Mouse (Mus musculus) limb, embryonic 14.5 days (tissue): Measurements from ENCODE around the gene Fam129a. TPM values are rescaled to one million over a fixed set of nuclear protein-coding genes. Genes with fewer than 3 reads are reported as not detected.
"Not testable (repeated sequence)": the region's sequence is repeated elsewhere in the genome, so short reads cannot be mapped to it uniquely, and the experiment has no call there.

ENCODE experiments used
- ATAC-seq: fragments of 200-750 bp; cut with Nextera tagmentation; 2 replicates; pipeline ENCODE4 v1.8.0; 2017; ENCODE audit warnings: low read depth, moderate number of reproducible peaks, moderate TSS enrichment; ENCODE audit not compliant: low FRiP score
- DNase-seq: peaks from one replicate; pipeline ENCODE4 v3.0.0-alpha.2; 2015; ENCODE audit warnings: low spot score
- H3K27ac ChIP-seq: fragments of 300-500 bp; sonication (generic); replicated peaks from 2 replicates; pipeline ENCODE4 v1.5.1; 2014; ENCODE audit warnings: low read depth, mild to moderate bottlenecking, low read length, moderate library complexity, mixed read lengths
- H3K27me3 ChIP-seq: fragments of 300-500 bp; sonication (generic); 2 replicates; pipeline ENCODE4 v1.6.1; 2014; ENCODE audit warnings: low read length, mixed read lengths; ENCODE audit not compliant: control insufficient read depth, insufficient read depth
- H3K36me3 ChIP-seq: fragments of 300-500 bp; sonication (generic); 2 replicates; pipeline ENCODE4 v1.6.1; 2014; ENCODE audit warnings: mild to moderate bottlenecking, low read length, moderate library complexity, mixed read lengths; ENCODE audit not compliant: control insufficient read depth, insufficient read depth
- H3K4me1 ChIP-seq: fragments of 300-500 bp; sonication (generic); 2 replicates; pipeline ENCODE4 v1.6.1; 2014; ENCODE audit warnings: antibody characterized with exemption, low read length, mixed read lengths; ENCODE audit not compliant: control insufficient read depth, insufficient read depth
- H3K4me2 ChIP-seq: fragments of 300-500 bp; sonication (generic); replicated peaks from 2 replicates; pipeline ENCODE4 v1.6.1; 2014; ENCODE audit warnings: low read depth, mild to moderate bottlenecking, low read length, moderate library complexity; ENCODE audit not compliant: severe bottlenecking
- H3K4me3 ChIP-seq: fragments of 300-500 bp; sonication (generic); replicated peaks from 2 replicates; pipeline ENCODE4 v1.5.1; 2014; ENCODE audit warnings: low read length
- H3K9ac ChIP-seq: fragments of 300-500 bp; sonication (generic); 2 replicates; pipeline ENCODE4 v1.6.1; 2014; ENCODE audit warnings: mild to moderate bottlenecking, low read depth, low read length, moderate library complexity; ENCODE audit not compliant: severe bottlenecking
- H3K9me3 ChIP-seq: fragments of 300-500 bp; sonication (generic); 2 replicates; pipeline ENCODE4 v1.6.1; 2016; ENCODE audit warnings: low read length; ENCODE audit not compliant: control insufficient read depth
- POLR2A ChIP-seq: fragments of 200-500 bp; IDR thresholded peaks from 2 replicates; pipeline ENCODE4 v1.8.0; 2012; ENCODE audit warnings: inconsistent platforms, mild to moderate bottlenecking, moderate library complexity, borderline replicate concordance; ENCODE audit not compliant: insufficient read depth, insufficient read length; ENCODE audit errors: extremely low read depth
- WGBS: fragments of 180-500 bp; shearing (Covaris S2); extraction: QIAGEN DNeasy Blood & Tissue Kit; methylation state at CpG from one replicate; pipeline ENCODE4 v1.1.7; 2014; 5-methylcytosine and 5-hydroxymethylcytosine counted together
- polyA plus RNA-seq, 2 experiments: library from polyadenylated mRNA; depleted of rRNA in 1 of 2; stranded (reverse) in 1 of 2; unstranded in 1 of 2; fragments of >200 nt; fragmentation: Nextera tagmentation in 1 of 2; extraction: Ambion mirVana in 1 of 2; gene quantifications; 2 replicates each; pipeline versions ENCODE4 v1.2.1 to v1.2.3; 2012 to 2014

Gene Fam129a
- polyA plus RNA-seq, 2 experiments: 11.1 to 14.7 TPM

DNA sequence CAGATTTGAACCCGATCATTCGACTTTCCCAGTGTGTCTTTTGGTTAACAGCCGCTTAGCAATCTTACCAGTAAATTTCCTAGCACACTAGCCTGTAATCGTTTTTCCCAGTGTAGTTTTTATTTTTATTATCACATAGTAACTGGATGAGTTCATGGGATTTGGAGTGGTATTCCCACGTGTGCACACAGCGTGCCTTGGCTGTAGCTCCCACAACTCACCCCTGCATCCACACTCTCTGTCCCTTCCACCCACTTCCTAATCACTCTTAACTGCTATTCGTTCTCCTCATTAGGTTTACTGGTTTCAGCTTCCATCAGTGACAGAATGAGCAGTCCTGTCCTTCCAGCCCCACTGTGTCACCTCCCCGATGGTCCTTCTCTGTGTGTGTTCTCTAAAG lies 25.6 kb downstream of the Fam129a start:
- Histone ChIP-seq H3K27me3 (no peaks in the 10 kb centered on the region), H3K36me3 (no peaks in the 10 kb centered on the region), H3K4me3 (no peak overlapping the region), H3K9ac (no peak overlapping the region), H3K27ac (no peak overlapping the region), H3K4me1 (peaks cover 11% of the 10 kb centered on the region; the same call in 1 of the 2 replicates), H3K9me3 (no peaks in the 10 kb centered on the region), H3K4me2 (no peak overlapping the region)
- TF ChIP-seq POLR2A: no peak
- WGBS: 38% methylated on average over 8 of the region's 8 CpGs
- peak; percentile 44; the same call in 1 of the 2 replicates for ATAC-seq
- peak; percentile 25 for DNase-seq

DNA sequence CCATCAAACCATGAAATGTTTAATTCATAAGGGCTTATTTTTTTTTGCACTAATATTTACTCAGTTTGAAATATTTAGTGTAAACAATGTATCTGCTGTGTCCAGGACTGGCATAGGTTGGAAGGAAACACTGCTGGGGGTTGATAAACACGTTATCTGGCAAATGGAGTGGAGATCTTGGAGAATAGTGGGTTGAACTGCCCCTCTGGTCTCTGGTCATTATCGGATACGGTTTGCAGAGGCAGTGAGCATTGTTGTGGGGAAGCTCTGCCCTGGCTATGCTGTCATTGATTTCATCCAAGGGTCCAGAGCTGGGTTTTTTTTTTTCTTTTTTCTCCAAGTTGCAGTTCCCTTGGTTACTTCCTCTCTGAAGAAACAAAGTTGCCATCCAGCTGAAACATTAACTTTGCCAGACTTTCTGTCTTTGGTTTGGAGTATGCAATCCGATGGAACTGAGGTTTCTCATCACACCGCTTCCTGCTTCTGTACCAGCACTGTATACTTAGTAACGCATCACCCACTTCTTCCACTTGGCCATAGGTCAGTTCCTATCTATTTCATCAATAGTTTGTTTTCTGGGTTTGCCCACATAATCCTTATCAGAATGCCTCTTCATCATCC lies 26.8 kb downstream of the Fam129a start:
- ATAC-seq (no peak), DNase-seq (no peak)
- Histone ChIP-seq H3K27ac (no peak overlapping the region), H3K36me3 (no peaks in the 10 kb centered on the region), H3K27me3 (no peaks in the 10 kb centered on the region), H3K9me3 (no peaks in the 10 kb centered on the region), H3K4me1 (peaks cover 12% of the 10 kb centered on the region; the same call in 1 of the 2 replicates), H3K4me2 (no peak overlapping the region), H3K9ac (no peak overlapping the region), H3K4me3 (no peak overlapping the region)
- no peak for TF ChIP-seq POLR2A
- WGBS: 90% methylated on average over 6 of the region's 6 CpGs

DNA sequence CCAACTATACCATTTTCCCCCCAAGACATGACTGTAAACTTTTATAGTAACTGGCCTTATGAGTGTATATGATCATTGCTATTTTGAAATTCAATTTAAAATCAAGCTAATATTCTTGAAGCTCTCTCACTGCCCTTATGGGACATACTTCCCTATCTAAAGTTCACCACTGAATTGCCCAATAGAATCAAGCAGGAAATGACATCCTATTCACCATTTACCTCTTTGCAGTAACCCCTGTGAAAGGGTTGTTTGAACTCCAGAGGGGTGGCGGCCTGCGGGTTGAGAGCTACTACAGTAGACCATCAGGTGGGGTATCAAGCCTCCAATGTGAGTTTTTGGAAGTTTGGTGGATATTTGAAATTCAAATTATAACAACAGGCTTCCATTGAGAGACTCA lies 27.9 kb downstream of the Fam129a start:
- DNase-seq (no peak), ATAC-seq (no peak)
- Histone ChIP-seq H3K4me3 (no peak overlapping the region), H3K27me3 (no peaks in the 10 kb centered on the region), H3K9me3 (no peaks in the 10 kb centered on the region), H3K4me1 (peaks cover 17% of the 10 kb centered on the region), H3K9ac (no peak overlapping the region), H3K27ac (no peak overlapping the region), H3K4me2 (no peak overlapping the region), H3K36me3 (no peaks in the 10 kb centered on the region)
- WGBS: 93% methylated on average over 2 of the region's 2 CpGs
- no peak for TF ChIP-seq POLR2A

GRCm38 (mm10) chr1:151604328-151604727 lies 33.3 kb downstream of the Fam129a start:
- Histone ChIP-seq H3K27me3 (no peaks in the 10 kb centered on the region), H3K27ac (no peak overlapping the region), H3K4me3 (no peak overlapping the region), H3K4me2 (no peak overlapping the region), H3K9me3 (no peaks in the 10 kb centered on the region), H3K4me1 (peaks cover 10% of the 10 kb centered on the region; the same call in 1 of the 2 replicates), H3K9ac (no peak overlapping the region), H3K36me3 (no peaks in the 10 kb centered on the region)
- DNase-seq (no peak), ATAC-seq (no peak)
- TF ChIP-seq POLR2A: no peak
- WGBS: 78% methylated on average over 2 of the region's 2 CpGs

GRCm38 (mm10) chr1:151607957-151608356 lies 37.0 kb downstream of the Fam129a start:
- not testable (repeated sequence) for H3K4me3 ChIP-seq, H3K9me3 ChIP-seq, H3K9ac ChIP-seq, DNase-seq, H3K4me1 ChIP-seq, H3K27me3 ChIP-seq, H3K36me3 ChIP-seq, H3K4me2 ChIP-seq, H3K27ac ChIP-seq, ATAC-seq
- WGBS: 81% methylated on average over 3 of the region's 3 CpGs

- H3K9ac ChIP-seq: no peak overlapping the region
- no peaks in the 10 kb centered on the region for H3K27me3 ChIP-seq
- no peak overlapping the region for H3K4me3 ChIP-seq
- DNase-seq (no peak), ATAC-seq (no peak)
- no peaks in the 10 kb centered on the region for H3K4me1 ChIP-seq
- no peak overlapping the region for H3K4me2 ChIP-seq
- TF ChIP-seq POLR2A: no peak
- no peaks in the 10 kb centered on the region for H3K36me3 ChIP-seq
- H3K27ac ChIP-seq: no peak overlapping the region
- no peaks in the 10 kb centered on the region for H3K9me3 ChIP-seq
Measured at GRCm38 (mm10) chr1:151610621-151611020, 39.6 kb downstream of the Fam129a start.
